Mouse (Mus musculus): ENCODE results near the gene Trappc3l. TPM values are rescaled to one million over a fixed set of nuclear protein-coding genes. Genes with fewer than 3 reads are reported as not detected.
"Not testable (repeated sequence)": the region's sequence is repeated elsewhere in the genome, so short reads cannot be mapped to it uniquely, and the experiment has no call there.

The Trappc3l gene
- not detected in 2 replicates for total RNA-seq (2021)
- long read RNA-seq: 0 reads

DNA sequence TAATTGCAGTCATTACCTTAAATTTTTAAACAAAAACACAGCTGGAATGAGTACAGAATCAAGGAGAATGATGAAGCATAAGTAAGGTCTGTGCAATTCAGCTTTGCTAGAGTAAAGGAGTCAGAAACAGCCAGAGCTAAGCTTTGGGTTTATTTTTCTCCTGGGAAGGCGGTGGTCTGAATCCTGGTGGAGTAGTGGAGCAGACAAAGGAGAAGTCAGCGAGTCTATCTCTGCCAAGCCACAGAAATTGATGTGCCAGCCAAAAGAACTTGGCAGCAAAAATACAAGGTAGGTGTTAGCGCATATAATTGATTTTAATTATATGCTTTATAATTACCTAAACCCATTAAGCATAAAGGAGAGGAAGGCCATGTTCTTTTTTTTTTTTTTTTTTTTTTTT, at the start of gene Trappc3l:
Gene Trappc3l, plus strand, starts transcription at position 197 of the 400 bp plus-strand sequence.
- no peak for DNase-seq

DNA sequence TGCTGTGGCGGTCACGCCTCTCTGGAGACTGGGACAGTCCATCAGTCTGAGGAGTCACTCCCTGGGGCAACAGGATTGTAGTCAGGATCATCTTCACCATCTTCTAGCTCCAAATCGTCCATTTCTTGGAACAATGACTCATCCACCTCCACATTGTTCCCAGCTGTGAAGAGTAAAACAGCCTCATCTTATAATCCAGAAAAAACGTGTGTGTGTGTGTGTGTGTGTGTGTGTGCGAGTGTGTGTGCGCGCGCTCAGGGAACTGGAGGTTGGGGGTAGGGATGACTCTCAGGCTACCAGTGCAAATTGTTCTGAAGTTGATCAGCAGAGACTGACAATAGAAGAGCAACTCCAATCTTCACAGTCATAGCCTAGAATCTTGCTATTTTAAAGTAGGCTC, 40.7 kb upstream of the Trappc3l start:
- not testable (repeated sequence) for DNase-seq

DNA sequence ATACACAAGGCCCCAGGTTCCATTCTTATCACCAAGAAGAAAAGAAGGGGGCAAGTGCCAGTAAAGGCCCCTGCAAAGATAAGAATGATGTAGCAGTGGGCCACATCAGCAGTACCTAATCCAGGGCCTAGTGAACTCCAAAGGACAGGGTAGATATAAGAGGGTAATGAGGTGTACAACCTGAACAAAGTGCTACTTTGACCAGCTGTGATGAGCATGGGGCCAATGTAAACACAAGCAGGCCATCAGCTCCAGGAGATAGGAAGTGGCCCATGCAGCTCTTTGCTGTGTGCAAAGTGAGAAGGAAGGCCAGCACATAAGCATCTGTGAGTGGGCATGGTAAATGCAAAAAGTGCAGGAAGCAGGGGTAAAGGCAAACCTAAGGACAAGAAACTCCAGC, 39.0 kb upstream of the Trappc3l start:
- DNase-seq: no peak

DNA sequence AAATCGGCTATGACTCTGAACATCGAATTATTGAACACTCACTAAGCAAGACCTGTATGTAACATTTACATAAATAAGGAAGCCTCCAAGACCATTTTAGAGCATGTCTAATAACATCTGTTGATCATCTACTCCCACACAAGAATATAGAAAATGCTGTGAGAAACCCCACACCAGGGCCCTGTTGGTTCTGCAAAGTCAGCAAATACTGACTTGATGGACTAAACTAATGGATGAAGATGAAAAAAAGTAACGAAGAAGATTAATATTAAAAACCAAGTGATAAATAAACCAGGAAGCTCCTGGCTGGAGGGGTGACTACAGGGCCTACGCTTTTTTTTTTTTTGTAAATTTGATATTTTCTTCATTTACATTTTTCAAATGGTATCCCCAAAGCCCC, 24.8 kb upstream of the Trappc3l start:
- DNase-seq: no peak

DNA sequence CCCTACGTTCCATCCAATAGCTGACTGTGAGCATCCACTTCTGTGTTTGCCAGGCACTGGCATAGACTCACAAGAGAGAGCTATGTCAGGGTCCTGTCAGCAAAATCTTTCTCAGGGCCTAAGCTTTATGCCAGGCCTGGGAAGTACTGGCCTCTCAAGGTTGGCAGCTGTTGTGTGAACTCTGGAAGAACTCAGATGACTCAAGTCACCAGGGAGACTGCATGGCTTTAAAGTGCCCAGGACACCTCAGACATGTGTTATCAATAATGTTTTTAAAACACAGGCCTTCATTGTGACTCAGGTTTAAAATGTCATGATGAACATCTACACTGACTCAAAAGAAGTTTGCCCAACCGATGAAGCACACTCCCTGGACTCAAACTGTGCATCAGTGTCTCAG, 24.2 kb upstream of the Trappc3l start:
- DNase-seq: peak; percentile 6

DNA sequence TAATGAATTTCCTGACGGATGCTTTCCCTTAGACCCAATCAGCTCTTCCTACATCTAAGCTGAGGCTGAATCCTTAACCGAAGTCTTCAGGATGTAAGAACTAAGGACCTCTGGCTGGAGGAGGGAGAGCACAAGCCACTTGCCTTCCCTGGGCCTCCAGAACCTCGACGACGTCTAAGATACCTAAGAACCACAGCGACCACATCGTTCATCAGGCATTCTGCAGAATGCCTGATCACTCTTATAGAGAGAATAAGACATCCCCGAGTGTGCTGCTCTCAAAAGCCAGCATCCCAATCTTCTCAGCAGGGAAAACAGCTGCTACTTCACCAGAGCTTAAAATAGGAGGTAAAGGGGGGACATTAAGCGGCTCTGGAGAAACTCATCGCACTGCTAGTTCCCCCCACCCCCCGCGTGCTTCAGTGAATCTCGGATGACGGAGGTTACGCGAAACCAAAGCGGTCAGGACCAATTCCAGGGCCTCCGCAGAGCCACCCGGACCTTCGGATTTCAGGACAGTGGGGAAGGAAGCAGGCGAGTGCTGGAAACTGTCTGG, 18.6 kb upstream of the Trappc3l start:
- DNase-seq: peak; percentile 32

DNA sequence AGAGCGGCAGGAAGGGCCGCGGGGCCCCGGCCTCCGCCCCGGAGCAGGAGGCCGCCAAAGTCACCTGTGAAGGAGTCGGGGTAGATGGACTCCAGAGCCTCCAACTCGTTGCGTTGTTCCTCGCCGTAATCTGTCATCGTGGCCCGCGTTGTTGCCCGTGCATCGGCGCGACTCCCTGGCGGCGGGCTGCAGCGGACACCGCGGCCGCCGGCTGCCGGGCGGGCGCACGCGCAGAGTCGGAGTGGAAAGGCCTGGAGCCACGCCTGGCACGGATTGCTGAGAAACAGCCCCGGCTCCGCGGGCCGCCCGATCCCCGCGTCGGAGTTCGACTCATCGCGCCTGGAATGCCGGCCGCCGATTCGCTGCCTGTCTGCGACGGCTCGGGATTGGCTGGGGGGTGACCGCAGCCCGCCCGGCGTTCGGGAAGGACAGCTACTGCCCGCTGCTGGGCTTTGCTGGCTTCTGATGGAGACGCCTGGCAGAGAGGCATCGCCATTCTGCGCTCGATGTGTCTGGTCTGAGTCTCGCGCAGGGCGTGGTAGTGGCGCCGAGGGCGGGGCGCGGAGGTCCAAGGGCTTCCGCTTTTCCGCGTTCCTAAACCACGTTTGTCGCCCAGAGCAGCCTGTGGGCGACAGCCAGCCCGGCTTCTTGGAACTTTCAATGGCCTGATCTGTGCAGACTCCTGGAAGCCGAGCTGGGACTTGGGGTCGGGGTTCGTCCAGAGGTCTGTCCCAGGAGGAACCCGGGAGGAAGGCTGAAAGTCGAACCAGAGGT, 17.9 kb upstream of the Trappc3l start, which contains the start of gene Rwdd1:
Gene Rwdd1, minus strand, starts transcription at position 323 of the 774 bp plus-strand sequence.
- peak; percentile 97 for DNase-seq

DNA sequence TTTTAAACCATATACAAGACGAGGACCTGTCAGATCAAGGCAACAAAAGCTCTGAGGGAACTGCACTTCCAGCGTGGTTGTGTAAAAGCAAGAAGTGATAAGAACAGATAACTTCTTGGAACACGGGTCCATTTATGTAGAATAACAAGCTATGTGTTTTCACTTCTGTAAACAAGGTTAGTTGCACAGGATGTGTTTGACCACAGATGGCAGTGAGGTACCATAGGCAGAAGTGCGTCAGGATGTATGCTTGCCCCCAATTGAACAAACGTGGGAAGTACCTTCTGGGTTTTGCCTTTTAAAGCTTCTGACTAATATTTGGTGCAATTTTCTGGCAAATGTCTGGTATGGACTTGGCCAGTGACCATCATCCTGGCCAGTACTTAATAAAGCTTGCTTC, 7.1 kb upstream of the Trappc3l start:
- DNase-seq: no peak

DNA sequence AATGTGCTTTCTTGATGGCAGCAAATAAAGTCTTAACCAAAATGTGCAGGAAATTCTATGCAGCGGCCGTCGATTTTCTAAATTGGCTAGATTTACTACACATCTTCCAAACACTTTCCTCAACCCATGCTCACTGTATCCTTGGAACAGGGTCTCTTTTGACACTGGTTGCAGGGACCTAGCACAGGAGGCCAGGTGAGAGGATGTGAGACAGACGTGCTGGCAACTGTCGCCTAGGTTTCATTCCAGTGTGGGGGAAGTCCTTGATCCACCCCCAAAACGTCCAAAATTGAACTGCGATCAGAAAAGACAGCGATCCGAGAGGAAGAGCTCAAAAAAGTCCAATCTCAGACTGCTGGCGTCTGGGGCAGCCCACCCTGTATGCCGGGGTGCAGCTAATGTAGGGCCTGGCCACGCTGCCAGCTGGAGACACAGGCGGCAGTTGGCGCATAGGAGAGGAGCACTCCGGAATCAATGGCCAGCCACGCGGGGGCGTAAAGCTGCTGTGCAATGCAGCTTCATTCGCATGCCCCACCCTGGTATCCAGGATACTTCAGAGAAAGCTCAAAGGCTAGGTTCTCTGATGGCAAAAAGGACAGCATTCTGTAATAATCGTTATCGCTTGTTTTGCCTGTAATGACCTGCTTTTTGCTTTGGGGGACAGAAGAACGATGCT, 3.6 kb upstream of the Trappc3l start:
- peak; percentile 82 for DNase-seq

DNA sequence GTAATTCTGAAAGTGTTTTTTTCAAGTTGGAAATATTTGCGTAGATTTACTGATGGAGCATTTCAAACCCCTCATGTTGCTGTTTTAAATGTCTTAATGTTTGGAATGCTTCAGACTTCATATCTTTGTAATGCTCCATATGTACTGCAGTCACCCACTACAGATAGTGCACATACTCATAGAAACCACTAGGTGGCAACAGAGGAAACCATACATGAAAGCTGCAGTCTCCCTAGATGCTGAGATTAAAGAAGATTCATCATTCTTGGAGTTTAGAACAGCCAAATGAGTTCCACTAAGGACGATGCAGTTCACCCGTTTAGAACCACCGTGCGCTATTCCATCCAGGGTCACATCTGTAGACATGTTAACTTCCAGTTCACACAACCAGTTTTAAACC, 810 bp upstream of the Trappc3l start:
- DNase-seq: no peak

DNA sequence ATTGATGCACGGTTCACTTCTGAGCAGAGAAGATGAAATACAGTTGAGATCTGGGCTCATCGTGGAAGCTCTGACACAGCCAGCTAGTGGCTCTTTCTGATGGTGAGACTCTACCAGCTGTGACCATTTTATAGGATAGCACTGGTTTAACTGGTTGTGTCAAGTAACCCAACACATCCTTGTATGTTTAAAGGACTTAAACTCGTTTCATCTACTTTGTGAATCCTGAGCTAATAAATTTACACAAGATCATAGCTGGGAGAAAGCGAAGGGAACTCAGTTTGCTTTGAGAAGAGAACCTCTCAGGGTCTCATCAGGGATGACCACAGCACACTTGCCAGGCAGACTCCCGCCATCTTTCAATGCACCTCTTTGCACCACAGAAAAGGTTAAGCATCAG, 6.8 kb downstream of the Trappc3l start, which contains the start of gene Calhm4:
Gene Calhm4, minus strand, starts transcription at position 101 of the 400 bp plus-strand sequence.
- no peak for DNase-seq

DNA sequence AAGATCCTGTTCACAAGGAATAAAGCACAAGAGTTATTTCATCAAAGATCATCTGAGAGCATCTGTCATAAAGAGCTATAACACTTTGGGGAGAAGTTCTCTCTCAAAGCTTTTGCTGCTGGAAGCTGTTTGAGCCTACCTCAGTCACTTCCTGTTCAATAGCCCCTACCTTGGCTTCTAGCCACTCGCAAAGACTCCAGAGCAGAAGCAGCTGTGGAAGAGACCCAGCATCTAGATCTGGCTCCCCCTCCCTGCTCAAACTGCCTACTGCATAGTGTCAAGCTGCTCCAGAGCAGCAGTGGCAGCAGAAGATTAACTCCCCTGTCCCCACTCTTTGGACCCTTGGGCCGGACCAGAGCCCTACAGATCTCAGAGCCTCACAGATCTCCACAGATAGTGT, 16.6 kb downstream of the Trappc3l start:
- no peak for DNase-seq

DNA sequence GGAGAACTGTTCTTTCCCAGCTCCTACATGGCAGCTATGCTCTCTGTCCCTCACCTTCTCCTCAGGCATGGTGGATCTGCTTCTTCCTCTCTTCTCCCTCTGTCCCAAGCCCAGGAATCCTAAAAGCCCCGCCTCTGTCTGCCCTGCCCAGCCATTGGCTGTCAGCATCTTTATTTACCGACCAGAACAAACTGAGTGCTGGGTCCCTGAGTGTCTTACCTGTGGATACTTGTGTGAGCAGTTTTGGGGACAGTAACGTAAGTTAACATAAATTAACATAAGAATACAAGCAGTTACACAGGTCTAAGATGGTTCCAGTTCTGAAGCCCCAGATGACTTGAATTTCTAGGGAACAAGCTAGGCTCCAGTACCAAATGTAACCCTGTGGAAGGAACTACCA, 29.2 kb downstream of the Trappc3l start:
- no peak for DNase-seq

DNA sequence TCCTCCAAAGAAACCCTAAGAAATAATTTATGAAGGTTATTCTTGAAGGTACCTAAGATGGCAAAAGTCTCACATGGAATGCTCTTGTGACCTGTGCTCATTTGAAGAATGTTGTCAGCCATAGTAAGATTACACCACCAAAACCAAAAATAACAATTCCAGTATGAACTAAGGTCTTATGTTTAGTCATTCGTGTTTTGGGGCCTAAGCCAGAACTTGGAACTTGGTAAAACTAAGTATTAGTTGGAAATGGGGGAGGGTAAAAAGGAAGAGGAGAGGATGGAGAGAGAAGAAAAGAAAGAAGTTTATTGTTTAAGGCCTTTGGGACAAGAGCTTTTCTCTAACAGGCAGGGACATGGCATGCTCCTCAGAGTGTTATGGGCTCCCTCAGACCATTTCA, 32.2 kb downstream of the Trappc3l start:
- no peak for DNase-seq

DNA sequence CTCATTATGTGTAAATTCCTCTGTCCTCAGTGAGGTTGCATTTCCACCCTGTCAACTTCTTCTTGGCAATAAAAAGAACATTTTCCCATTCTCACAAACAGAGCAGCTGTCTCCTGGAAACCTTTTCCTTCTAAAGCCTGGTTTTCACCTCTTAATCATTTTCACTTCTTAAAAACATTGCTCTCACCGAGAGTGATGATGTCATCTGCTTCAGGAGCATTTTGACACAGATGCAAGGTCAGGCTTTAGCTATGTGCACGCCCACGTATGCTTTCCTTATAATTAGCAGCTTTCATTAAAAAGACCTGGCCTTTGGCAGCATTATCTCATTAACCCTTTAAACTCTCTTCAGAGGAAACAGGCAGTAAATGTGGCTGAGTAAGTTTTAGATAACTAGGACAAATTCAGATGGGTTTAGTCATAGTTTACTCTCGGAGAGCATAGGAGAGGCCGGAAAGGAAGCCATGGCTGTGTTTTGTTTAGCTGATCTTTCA, 33.6 kb downstream of the Trappc3l start:
- no peak for DNase-seq

DNA sequence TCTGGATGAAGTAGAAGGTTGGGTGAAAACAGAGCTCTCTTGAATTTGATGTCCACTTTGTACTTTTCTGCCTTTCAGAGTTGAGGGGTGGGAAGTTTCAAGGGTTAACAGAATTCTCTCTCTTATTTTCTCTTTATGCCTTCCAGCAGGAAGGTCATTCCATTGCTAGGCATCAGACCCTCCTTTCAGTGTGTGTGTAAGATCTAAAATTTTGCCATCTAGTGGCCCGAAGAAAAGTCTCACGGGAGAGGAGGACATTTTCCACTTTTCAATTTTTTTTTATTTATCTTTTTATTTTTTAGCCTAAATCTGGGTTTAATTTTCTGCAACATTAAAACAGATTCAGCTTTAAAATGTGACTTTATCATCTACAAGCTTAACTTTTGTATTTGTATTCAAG, 34.3 kb downstream of the Trappc3l start:
- no peak for DNase-seq

DNA sequence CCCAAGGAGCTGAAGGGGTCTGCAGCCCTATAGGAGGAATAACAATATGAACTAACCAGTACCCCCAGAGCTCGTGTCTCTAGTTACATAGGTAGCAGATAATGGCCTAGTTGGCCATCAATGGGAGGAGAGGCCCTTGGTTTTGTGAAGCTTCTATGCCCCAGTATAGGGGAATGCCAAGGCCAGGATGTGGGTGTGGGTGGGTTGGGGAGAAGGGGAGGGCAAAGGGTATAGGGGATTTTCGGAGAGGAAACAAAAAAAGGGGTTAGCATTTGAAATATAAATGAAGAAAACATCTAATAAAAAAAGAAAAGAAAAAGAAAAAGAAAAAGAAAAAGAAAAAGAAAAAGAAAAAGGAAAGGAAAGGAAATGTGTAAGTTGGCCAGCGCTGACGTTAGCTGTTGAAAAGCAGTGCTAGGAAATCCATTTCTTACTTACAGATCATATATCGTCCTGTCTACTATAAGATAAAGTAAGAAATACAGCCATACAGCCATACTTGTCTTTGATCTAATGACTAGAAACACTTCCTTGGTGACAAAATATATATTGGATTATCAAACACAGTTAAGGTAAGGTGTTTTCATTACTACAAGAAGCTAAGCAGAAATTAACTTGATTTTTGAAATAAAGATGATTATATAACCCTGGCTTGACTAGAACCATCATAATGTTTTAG, 37.3 kb downstream of the Trappc3l start:
- DNase-seq: no peak

DNA sequence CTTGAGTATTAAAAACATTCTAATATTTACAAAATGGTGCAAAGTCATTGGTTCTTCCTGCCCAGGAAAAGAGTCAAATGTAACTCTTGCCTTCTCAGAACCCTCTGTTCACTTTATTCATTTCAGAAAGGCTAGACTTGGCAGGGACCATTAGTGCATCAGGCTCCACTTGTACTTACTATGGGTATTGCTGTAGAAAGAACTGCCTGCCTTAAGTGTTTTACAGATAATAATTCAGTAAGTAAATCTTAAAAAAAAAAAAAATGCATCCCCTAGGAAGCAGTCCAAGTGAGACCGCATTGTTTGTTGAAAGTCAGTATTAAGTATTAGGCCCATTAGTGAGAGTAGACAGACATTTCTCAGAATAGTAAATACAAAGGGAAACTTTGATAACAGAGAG, 49.1 kb downstream of the Trappc3l start:
- DNase-seq: no peak

DNA sequence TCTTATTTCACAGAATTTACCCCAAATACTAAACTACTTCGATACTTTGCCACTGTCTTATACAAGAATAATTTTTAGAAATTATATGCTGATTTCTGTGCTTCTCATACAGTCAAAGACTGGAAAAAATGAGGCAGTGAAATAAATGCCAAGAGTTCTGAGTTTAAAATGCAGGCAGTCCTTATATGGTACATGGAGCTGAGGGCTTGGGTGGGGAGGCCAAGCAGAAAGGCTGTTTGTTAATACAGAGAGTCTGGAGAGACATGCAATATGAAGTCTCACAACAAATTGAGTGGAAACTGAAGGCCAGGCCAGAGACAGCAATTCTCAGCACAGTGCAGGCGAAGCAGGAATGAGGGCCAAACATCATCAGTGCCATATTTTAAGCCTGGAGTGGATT, 51.1 kb downstream of the Trappc3l start:
- DNase-seq: no peak

DNA sequence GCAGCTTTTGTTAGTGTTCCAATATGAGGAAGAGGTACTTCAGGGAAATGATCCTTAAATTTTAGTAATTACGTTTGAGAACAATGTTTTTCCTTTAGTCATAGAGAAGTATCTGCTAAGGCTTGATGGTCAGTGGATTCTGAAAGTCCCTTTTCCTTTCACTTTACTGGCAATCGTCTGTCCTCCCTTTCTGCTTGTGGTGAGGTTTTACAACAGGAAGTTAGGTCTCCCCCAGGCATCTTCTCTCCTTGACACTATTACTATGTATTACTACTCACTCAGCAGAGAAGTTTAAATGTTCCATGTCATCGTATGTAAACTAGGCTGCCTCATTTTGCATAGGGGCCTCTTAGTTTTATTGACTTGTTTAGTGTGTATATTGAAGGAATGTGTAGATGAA, 52.1 kb downstream of the Trappc3l start:
- no peak for DNase-seq

DNA sequence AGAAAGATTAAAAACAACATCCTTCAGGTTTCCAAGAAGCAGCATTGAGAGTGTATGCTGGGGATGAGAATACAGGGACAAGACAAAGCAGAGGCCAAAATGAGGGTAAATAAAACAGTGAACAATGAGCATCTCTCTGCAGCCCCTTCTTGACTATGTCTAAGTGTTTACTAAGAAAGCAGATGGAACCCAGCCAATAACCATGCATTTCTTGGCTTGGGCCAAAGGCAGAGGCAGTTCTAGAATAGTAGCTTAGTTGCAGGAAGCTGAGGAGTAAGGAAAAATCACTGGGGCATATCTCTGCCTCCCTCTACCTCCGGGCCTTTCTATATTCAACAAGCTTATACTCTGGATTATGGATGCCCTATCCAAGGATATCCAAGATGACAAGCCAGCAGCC, 53.1 kb downstream of the Trappc3l start:
- DNase-seq: no peak

DNA sequence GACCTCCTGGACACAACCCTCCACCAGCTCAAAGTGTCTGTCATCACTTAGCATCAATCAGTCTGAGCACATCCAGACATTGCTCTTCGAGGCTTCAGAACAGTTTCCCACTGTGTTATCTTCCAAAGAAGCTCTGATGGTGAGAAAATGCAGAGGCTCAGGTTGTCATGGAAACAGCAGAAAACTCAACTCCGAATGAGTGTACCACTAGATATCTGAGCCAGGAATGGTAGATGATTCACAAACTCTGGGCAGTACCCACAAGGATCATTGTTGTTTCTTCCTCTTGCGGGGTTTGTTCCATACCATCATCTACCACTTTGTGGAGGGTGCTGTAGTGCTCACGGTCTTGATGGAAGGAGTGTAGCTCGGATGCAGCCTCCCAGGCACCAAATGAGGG, 54.5 kb downstream of the Trappc3l start:
- no peak for DNase-seq

DNA sequence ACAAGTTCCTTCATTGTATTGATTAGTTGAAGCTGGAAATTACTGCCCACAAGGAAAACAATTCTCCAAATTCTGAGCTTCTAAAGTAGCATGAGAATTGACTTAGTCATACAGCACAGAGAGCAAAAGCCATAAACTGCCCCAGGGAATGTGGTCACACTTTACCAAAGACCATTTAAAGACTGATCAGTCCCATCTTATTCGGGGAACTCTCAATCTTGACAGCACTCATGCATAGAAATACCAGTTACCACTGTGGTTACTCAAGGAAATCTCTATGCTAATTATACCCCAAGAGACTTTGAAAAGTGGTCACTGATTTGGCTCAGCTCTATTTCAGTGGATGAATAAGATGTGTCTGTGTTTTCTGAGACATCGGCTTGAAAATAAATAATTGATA, 57.8 kb downstream of the Trappc3l start:
- DNase-seq: no peak
